Mouse (Mus musculus): ENCODE measurements around the gene Gna15. TPM values are rescaled to one million over a fixed set of nuclear protein-coding genes. Genes with fewer than 3 reads are reported as not detected.

Gna15 gene
- polyA plus RNA-seq, 1 experiment from 2014 or later: 0.84 TPM

Small RNAs within 50 kb of the gene (microRNA-seq; reads per million reads assigned to microRNA genes)
- gene Gm25595: not detected

Other genes with a start within 250 kb of the Gna15 start
- 35.1 and 44.4 TPM in 2 replicates for gene Tjp3, start 232.6 kb downstream of the Gna15 start, polyA plus RNA-seq (2014; fragmentation: Nextera tagmentation; extraction: Ambion mirVana)
- 57.3 and 57.5 TPM in 2 replicates for gene Pip5k1c, start 231.3 kb downstream of the Gna15 start, polyA plus RNA-seq (2014; fragmentation: Nextera tagmentation; extraction: Ambion mirVana)
- 26.0 and 27.7 TPM in 2 replicates for gene Cactin, start 203.1 kb downstream of the Gna15 start, polyA plus RNA-seq (2014; fragmentation: Nextera tagmentation; extraction: Ambion mirVana)
- gene Tbxa2r, start 195.5 kb downstream of the Gna15 start, polyA plus RNA-seq (2014; fragmentation: Nextera tagmentation; extraction: Ambion mirVana): 22.3 and 23.6 TPM in 2 replicates
- gene Gipc3, start 181.0 kb downstream of the Gna15 start, polyA plus RNA-seq (2014; fragmentation: Nextera tagmentation; extraction: Ambion mirVana): 0.07 and 0.11 TPM in 2 replicates
- 85.0 and 86.8 TPM in 2 replicates for gene Hmg20b, start 173.7 kb downstream of the Gna15 start, polyA plus RNA-seq (2014; fragmentation: Nextera tagmentation; extraction: Ambion mirVana)
- gene Mfsd12, start 166.7 kb downstream of the Gna15 start, polyA plus RNA-seq (2014; fragmentation: Nextera tagmentation; extraction: Ambion mirVana): 4.8 and 6.9 TPM in 2 replicates
- 0.58 and 0.59 TPM in 2 replicates for gene 4930404N11Rik, start 158.4 kb downstream of the Gna15 start, polyA plus RNA-seq (2014; fragmentation: Nextera tagmentation; extraction: Ambion mirVana)
- 93.3 and 93.9 TPM in 2 replicates for gene Fzr1, start 145.7 kb downstream of the Gna15 start, polyA plus RNA-seq (2014; fragmentation: Nextera tagmentation; extraction: Ambion mirVana)
- 70.7 and 70.8 TPM in 2 replicates for gene Dohh, start 139.8 kb downstream of the Gna15 start, polyA plus RNA-seq (2014; fragmentation: Nextera tagmentation; extraction: Ambion mirVana)
- gene Gm48551, start 139.8 kb downstream of the Gna15 start, polyA plus RNA-seq (2014; fragmentation: Nextera tagmentation; extraction: Ambion mirVana): 2.4 and 4.2 TPM in 2 replicates
- gene Gm48552, start 135.2 kb downstream of the Gna15 start, polyA plus RNA-seq (2014; fragmentation: Nextera tagmentation; extraction: Ambion mirVana): 0.37 and 0.44 TPM in 2 replicates
- gene Smim24, start 131.2 kb downstream of the Gna15 start, polyA plus RNA-seq (2014; fragmentation: Nextera tagmentation; extraction: Ambion mirVana): 99.8 and 125 TPM in 2 replicates
- 52.4 and 57.2 TPM in 2 replicates for gene Nfic, start 68.6 kb downstream of the Gna15 start, polyA plus RNA-seq (2014; fragmentation: Nextera tagmentation; extraction: Ambion mirVana)
- 1.3 and 1.8 TPM in 2 replicates for gene Celf5, start 41.5 kb downstream of the Gna15 start, polyA plus RNA-seq (2014; fragmentation: Nextera tagmentation; extraction: Ambion mirVana)
- 82.4 and 99.0 TPM in 2 replicates for gene Ncln, start 27.8 kb downstream of the Gna15 start, polyA plus RNA-seq (2014; fragmentation: Nextera tagmentation; extraction: Ambion mirVana)
- gene S1pr4, start 24.1 kb downstream of the Gna15 start, polyA plus RNA-seq (2014; fragmentation: Nextera tagmentation; extraction: Ambion mirVana): 0.53 and 0.65 TPM in 2 replicates
- 145 and 171 TPM in 2 replicates for gene Gna11, start 21.0 kb upstream of the Gna15 start, polyA plus RNA-seq (2014; fragmentation: Nextera tagmentation; extraction: Ambion mirVana)
- gene Aes, start 35.3 kb upstream of the Gna15 start, polyA plus RNA-seq (2014; fragmentation: Nextera tagmentation; extraction: Ambion mirVana): 395 and 515 TPM in 2 replicates
- gene Tle2, start 50.3 kb upstream of the Gna15 start, polyA plus RNA-seq (2014; fragmentation: Nextera tagmentation; extraction: Ambion mirVana): 15.8 and 17.8 TPM in 2 replicates
- gene Tle6, start 76.8 kb upstream of the Gna15 start, polyA plus RNA-seq (2014; fragmentation: Nextera tagmentation; extraction: Ambion mirVana): 15.0 and 21.3 TPM in 2 replicates
- 0.61 and 1.5 TPM in 2 replicates for gene BC025920, start 82.0 kb upstream of the Gna15 start, polyA plus RNA-seq (2014; fragmentation: Nextera tagmentation; extraction: Ambion mirVana)
- gene Sirt6, start 103.6 kb upstream of the Gna15 start, polyA plus RNA-seq (2014; fragmentation: Nextera tagmentation; extraction: Ambion mirVana): 34.1 and 39.2 TPM in 2 replicates
- 4.7 and 6.4 TPM in 2 replicates for gene Ankrd24, start 104.3 kb upstream of the Gna15 start, polyA plus RNA-seq (2014; fragmentation: Nextera tagmentation; extraction: Ambion mirVana)
- gene Gm10778, start 124.8 kb upstream of the Gna15 start, polyA plus RNA-seq (2014; fragmentation: Nextera tagmentation; extraction: Ambion mirVana): 4.3 and 5.6 TPM in 2 replicates
- 17.4 and 18.6 TPM in 2 replicates for gene Zfp433, start 180.6 kb upstream of the Gna15 start, polyA plus RNA-seq (2014; fragmentation: Nextera tagmentation; extraction: Ambion mirVana)
- 10.2 and 11.7 TPM in 2 replicates for gene Gm3055, start 246.9 kb upstream of the Gna15 start, polyA plus RNA-seq (2014; fragmentation: Nextera tagmentation; extraction: Ambion mirVana)